Mouse (Mus musculus) embryonic facial prominence, embryonic 10.5 days (tissue): ENCODE measurements around the gene Inpp5b. TPM values are rescaled to one million over a fixed set of nuclear protein-coding genes. Genes with fewer than 3 reads are reported as not detected.

Experiments used
- DNase-seq: peaks from one replicate; pipeline ENCODE4 v3.0.0-alpha.2; 2017; ENCODE audit warnings: low spot score
- H3K27ac ChIP-seq: fragments of 300-500 bp; sonication (generic); replicated peaks from 2 replicates; pipeline ENCODE4 v1.5.1; 2016; ENCODE audit warnings: mild to moderate bottlenecking
- H3K27me3 ChIP-seq: fragments of 300-500 bp; sonication (generic); replicated peaks from 2 replicates; pipeline ENCODE4 v1.6.1; 2016; ENCODE audit warnings: low read depth, mild to moderate bottlenecking; ENCODE audit not compliant: poor library complexity, severe bottlenecking
- H3K36me3 ChIP-seq: fragments of 300-500 bp; sonication (generic); replicated peaks from 2 replicates; pipeline ENCODE4 v1.6.1; 2016; ENCODE audit warnings: mild to moderate bottlenecking, moderate library complexity
- H3K4me1 ChIP-seq: fragments of 300-500 bp; sonication (generic); 2 replicates; pipeline ENCODE4 v1.6.1; 2016
- H3K4me3 ChIP-seq: fragments of 300-500 bp; sonication (generic); 2 replicates; pipeline ENCODE4 v1.5.1; 2016; ENCODE audit warnings: mild to moderate bottlenecking, moderate library complexity
- H3K9me3 ChIP-seq: fragments of 300-500 bp; sonication (generic); 2 replicates; pipeline ENCODE4 v1.6.1; 2016; ENCODE audit warnings: mild to moderate bottlenecking
- WGBS: fragments of 180-500 bp; shearing (Covaris S2); methylation state at CpG from one replicate; pipeline ENCODE4 v1.1.7; 2016; 5-methylcytosine and 5-hydroxymethylcytosine counted together
- polyA plus RNA-seq: library from polyadenylated mRNA; unstranded; fragments of >200 nt; fragmentation: Nextera tagmentation; extraction: Ambion mirVana; gene quantifications from 2 replicates; pipeline ENCODE4 v1.2.1, GENCODE M21; 2016

The Inpp5b gene
- polyA plus RNA-seq = 25.0 and 25.2 TPM in 2 replicates

- Histone ChIP-seq H3K27me3 (no peaks in the 10 kb centered on the region), H3K36me3 (no peaks in the 10 kb centered on the region), H3K9me3 (no peaks in the 10 kb centered on the region), H3K4me1 (peaks cover 17% of the 10 kb centered on the region), H3K4me3 (peak within 1 kb of the TSS; percentile 67), H3K27ac (peak within 1 kb of the TSS; percentile 65)
- DNase-seq = peak; percentile 79
- WGBS = 19% methylated on average over 25 of the region's 25 CpGs
Measured at GRCm38 (mm10) chr4:124741376-124742343, at the start of gene Inpp5b. TSS of gene Inpp5b (plus strand) at chr4:124741850.

- peak overlapping the region; percentile 77 for H3K4me3 ChIP-seq
- H3K4me1 ChIP-seq = peaks cover 35% of the 10 kb centered on the region
- H3K9me3 ChIP-seq = no peaks in the 10 kb centered on the region
- H3K27me3 ChIP-seq = peaks cover 19% of the 10 kb centered on the region
- WGBS = 72% methylated on average over 3 of the region's 3 CpGs
- peaks cover 22% of the 10 kb centered on the region for H3K36me3 ChIP-seq
- peak overlapping the region; percentile 88; the same call in 1 of the 2 replicates for H3K27ac ChIP-seq
- no peak for DNase-seq
Measured at GRCm38 (mm10) chr4:124692416-124692861, 49.2 kb upstream of the Inpp5b start.

GRCm38 (mm10) chr4:124693135-124693894, 48.3 kb upstream of the Inpp5b start, which contains the start of gene Utp11:
TSS of gene Utp11 (minus strand) at chr4:124693600.
- no peaks in the 10 kb centered on the region for H3K9me3 ChIP-seq
- peaks cover 19% of the 10 kb centered on the region for H3K27me3 ChIP-seq
- peaks cover 13% of the 10 kb centered on the region for H3K36me3 ChIP-seq
- 1% methylated on average over 43 of the region's 43 CpGs for WGBS
- H3K4me3 ChIP-seq = peak within 1 kb of the TSS; percentile 77
- H3K4me1 ChIP-seq = peaks cover 35% of the 10 kb centered on the region
- peak; percentile 90 for DNase-seq
- H3K27ac ChIP-seq = peak within 1 kb of the TSS; percentile 88

- peaks cover under 1% of the 10 kb centered on the region for H3K36me3 ChIP-seq
- H3K9me3 ChIP-seq = no peaks in the 10 kb centered on the region
- no peak for DNase-seq
- peaks cover 19% of the 10 kb centered on the region for H3K27me3 ChIP-seq
- no peak overlapping the region for H3K4me3 ChIP-seq
- WGBS = 80% methylated on average over 2 of the region's 2 CpGs
- no peak overlapping the region for H3K27ac ChIP-seq
- peaks cover 43% of the 10 kb centered on the region for H3K4me1 ChIP-seq
Measured at GRCm38 (mm10) chr4:124694572-124694971, 47.1 kb upstream of the Inpp5b start.

- Histone ChIP-seq H3K27ac (peak overlapping the region; percentile 60), H3K4me1 (peaks cover 52% of the 10 kb centered on the region), H3K27me3 (peaks cover 19% of the 10 kb centered on the region), H3K36me3 (no peaks in the 10 kb centered on the region; the same call in none of the 2 replicates), H3K9me3 (no peaks in the 10 kb centered on the region), H3K4me3 (peak overlapping the region; percentile 25)
- peak; percentile 41 for DNase-seq
- WGBS = 11% methylated on average over 18 of the region's 18 CpGs
Measured at GRCm38 (mm10) chr4:124695786-124696516, 45.7 kb upstream of the Inpp5b start.

GRCm38 (mm10) chr4:124699791-124700190, 41.9 kb upstream of the Inpp5b start:
- Histone ChIP-seq H3K9me3 (no peaks in the 10 kb centered on the region), H3K27ac (peak overlapping the region; percentile 98), H3K4me3 (peak overlapping the region; percentile 95), H3K36me3 (no peaks in the 10 kb centered on the region; the same call in 1 of the 2 replicates), H3K27me3 (peaks cover 24% of the 10 kb centered on the region), H3K4me1 (peaks cover 73% of the 10 kb centered on the region)
- WGBS = 5% methylated on average over 6 of the region's 6 CpGs
- DNase-seq = no peak

- Histone ChIP-seq H3K4me3 (peak within 1 kb of the TSS; percentile 95), H3K4me1 (peaks cover 77% of the 10 kb centered on the region), H3K27ac (peak within 1 kb of the TSS; percentile 98), H3K27me3 (peaks cover 18% of the 10 kb centered on the region), H3K36me3 (peaks cover 3% of the 10 kb centered on the region), H3K9me3 (no peaks in the 10 kb centered on the region)
- peak; percentile 94 for DNase-seq
- WGBS = under 1% methylated on average over 58 of the region's 59 CpGs
Measured at GRCm38 (mm10) chr4:124700248-124700971, 41.2 kb upstream of the Inpp5b start, which contains the start of gene Fhl3. TSS of gene Fhl3 (plus strand) at chr4:124700701.

- Histone ChIP-seq H3K4me3 (peak overlapping the region; percentile 95), H3K36me3 (peaks cover 11% of the 10 kb centered on the region), H3K9me3 (no peaks in the 10 kb centered on the region), H3K27ac (peak overlapping the region; percentile 98), H3K4me1 (peaks cover 77% of the 10 kb centered on the region), H3K27me3 (peaks cover 9% of the 10 kb centered on the region)
- peak; percentile 61 for DNase-seq
- 1% methylated on average over 22 of the region's 22 CpGs for WGBS
Measured at GRCm38 (mm10) chr4:124701052-124701845, 40.4 kb upstream of the Inpp5b start.

GRCm38 (mm10) chr4:124701916-124702315, 39.7 kb upstream of the Inpp5b start:
- Histone ChIP-seq H3K9me3 (no peaks in the 10 kb centered on the region), H3K27me3 (peaks cover 8% of the 10 kb centered on the region; the same call in 1 of the 2 replicates), H3K4me3 (peak overlapping the region; percentile 95), H3K36me3 (peaks cover 18% of the 10 kb centered on the region), H3K27ac (peak overlapping the region; percentile 98), H3K4me1 (peaks cover 80% of the 10 kb centered on the region)
- no peak for DNase-seq
- 39% methylated on average over 5 of the region's 5 CpGs for WGBS

- 27% methylated on average over 2 of the region's 2 CpGs for WGBS
- H3K27me3 ChIP-seq = peaks cover 8% of the 10 kb centered on the region; the same call in 1 of the 2 replicates
- peaks cover 28% of the 10 kb centered on the region for H3K36me3 ChIP-seq
- H3K4me3 ChIP-seq = peak overlapping the region; percentile 48
- H3K4me1 ChIP-seq = peaks cover 95% of the 10 kb centered on the region
- H3K9me3 ChIP-seq = no peaks in the 10 kb centered on the region
- DNase-seq = peak; percentile 20
- H3K27ac ChIP-seq = peak overlapping the region; percentile 92
Measured at GRCm38 (mm10) chr4:124703406-124703805, 38.2 kb upstream of the Inpp5b start.
